Mouse (Mus musculus): ENCODE data around the gene Prkar2b.

GRCm38 (mm10) chr12:31937613-31938012, 123.5 kb downstream of the Prkar2b start:
- TF ChIP-seq CTCF (IDR thresholded peaks at IDR 0.05; ENCODE audit: low read depth, low read length) = no peak
- no peak for TF ChIP-seq EP300 (IDR thresholded peaks at IDR 0.05; ENCODE audit: insufficient read depth, low read depth, low read length)

Data from ES-Bruce4 (cell line).